Mouse (Mus musculus): ENCODE data around the gene Fbxl17.
A peak's percentile ranks its signal among the peaks of the same experiment; 100 is the strongest.

Gene Fbxl17

GRCm38 (mm10) chr17:63499636-63500155 lies at the start of gene Fbxl17:
TSS of gene Fbxl17 (minus strand) at chr17:63500017.
- DNase-seq (ENCODE audit: low spot score in 2 of 2) = peak; percentile 49 to 50

- no peak for DNase-seq (ENCODE audit: low spot score in 2 of 2)
Measured at GRCm38 (mm10) chr17:63547465-63547864, 47.6 kb upstream of the Fbxl17 start.

- no peak for DNase-seq (ENCODE audit: low spot score in 2 of 2)
Measured at GRCm38 (mm10) chr17:63534576-63535265, 34.9 kb upstream of the Fbxl17 start.

GRCm38 (mm10) chr17:63533074-63533836 lies 33.4 kb upstream of the Fbxl17 start:
- no peak for DNase-seq (ENCODE audit: low spot score in 2 of 2)

GRCm38 (mm10) chr17:63529476-63529875 lies 29.7 kb upstream of the Fbxl17 start:
- no peak for DNase-seq (ENCODE audit: low spot score in 2 of 2)

GRCm38 (mm10) chr17:63520691-63521090 lies 20.9 kb upstream of the Fbxl17 start:
- no peak for DNase-seq (ENCODE audit: low spot score in 2 of 2)

- DNase-seq (ENCODE audit: low spot score in 2 of 2) = no peak
Measured at GRCm38 (mm10) chr17:63510451-63510850, 10.6 kb upstream of the Fbxl17 start.

GRCm38 (mm10) chr17:63501091-63501490 lies 1.3 kb upstream of the Fbxl17 start:
- DNase-seq (ENCODE audit: low spot score in 2 of 2) = no peak

GRCm38 (mm10) chr17:63500156-63500834 lies 478 bp upstream of the Fbxl17 start:
- DNase-seq (ENCODE audit: low spot score in 2 of 2) = peak; percentile 89 to 93

- peak; percentile 40 to 64 for DNase-seq (ENCODE audit: low spot score in 2 of 2)
Measured at GRCm38 (mm10) chr17:63498717-63499635, 841 bp downstream of the Fbxl17 start.

GRCm38 (mm10) chr17:63498182-63498716 lies 1.6 kb downstream of the Fbxl17 start:
- peak in 1 of 2 experiments; percentile 12 for DNase-seq (ENCODE audit: low spot score in 2 of 2)

- no peak for DNase-seq (ENCODE audit: low spot score in 2 of 2)
Measured at GRCm38 (mm10) chr17:63497206-63497731, 2.5 kb downstream of the Fbxl17 start.

- DNase-seq (ENCODE audit: low spot score in 2 of 2) = no peak
Measured at GRCm38 (mm10) chr17:63496153-63496552, 3.7 kb downstream of the Fbxl17 start.

GRCm38 (mm10) chr17:63493876-63494580 lies 5.8 kb downstream of the Fbxl17 start:
- DNase-seq (ENCODE audit: low spot score in 2 of 2) = no peak

GRCm38 (mm10) chr17:63493274-63493673 lies 6.5 kb downstream of the Fbxl17 start:
- no peak for DNase-seq (ENCODE audit: low spot score in 2 of 2)

GRCm38 (mm10) chr17:63492665-63493273 lies 7.0 kb downstream of the Fbxl17 start:
- DNase-seq (ENCODE audit: low spot score in 2 of 2) = peak in 1 of 2 experiments; percentile 30

GRCm38 (mm10) chr17:63489525-63489924 lies 10.3 kb downstream of the Fbxl17 start:
- DNase-seq (ENCODE audit: low spot score in 2 of 2) = no peak

GRCm38 (mm10) chr17:63467866-63468265 lies 32.0 kb downstream of the Fbxl17 start:
- DNase-seq (ENCODE audit: low spot score in 2 of 2) = peak; percentile 23 to 61

GRCm38 (mm10) chr17:63465239-63465638 lies 34.6 kb downstream of the Fbxl17 start:
- DNase-seq (ENCODE audit: low spot score in 2 of 2) = no peak

- DNase-seq (ENCODE audit: low spot score in 2 of 2) = no peak
Measured at GRCm38 (mm10) chr17:63462512-63462911, 37.3 kb downstream of the Fbxl17 start.

All from heart, adult 9 months (tissue).